Mouse (Mus musculus) heart, postnatal 0 days (tissue): ENCODE results near the gene Rsph10b. TPM values are rescaled to one million over a fixed set of nuclear protein-coding genes. Genes with fewer than 3 reads are reported as not detected.

ENCODE experiments used
- ATAC-seq: fragments of 200-750 bp; cut with Nextera tagmentation; 2 replicates; pipeline ENCODE4 v1.8.0; 2017; ENCODE audit warnings: low read depth, moderate number of reproducible peaks, moderate library complexity; ENCODE audit not compliant: insufficient read depth
- DNase-seq: peaks from one replicate; pipeline ENCODE4 v3.0.0-alpha.2; 2016; ENCODE audit warnings: low spot score
- H3K27ac ChIP-seq: fragments of 300-500 bp; sonication (generic); 2 replicates; pipeline ENCODE4 v1.5.1; 2014; ENCODE audit warnings: low read depth, mild to moderate bottlenecking
- H3K27me3 ChIP-seq: fragments of 300-500 bp; sonication (generic); 2 replicates; pipeline ENCODE4 v1.6.1; 2014; ENCODE audit warnings: low read length, mixed read lengths; ENCODE audit not compliant: control insufficient read depth, insufficient read depth
- H3K36me3 ChIP-seq: fragments of 300-500 bp; sonication (generic); replicated peaks from 2 replicates; pipeline ENCODE4 v1.6.1; 2014; ENCODE audit warnings: low read length, mixed read lengths; ENCODE audit not compliant: control insufficient read depth, insufficient read depth
- H3K4me1 ChIP-seq: fragments of 300-500 bp; sonication (generic); 2 replicates; pipeline ENCODE4 v1.6.1; 2014; ENCODE audit warnings: antibody characterized with exemption; ENCODE audit not compliant: control insufficient read depth, insufficient read depth
- H3K4me2 ChIP-seq: fragments of 300-500 bp; sonication (generic); 2 replicates; pipeline ENCODE4 v1.6.1; 2014; ENCODE audit warnings: low read depth, mild to moderate bottlenecking, low read length, moderate library complexity
- H3K4me3 ChIP-seq: fragments of 300-500 bp; sonication (generic); 2 replicates; pipeline ENCODE4 v1.5.1; 2014; ENCODE audit warnings: low read depth, low read length
- H3K9ac ChIP-seq: fragments of 300-500 bp; sonication (generic); replicated peaks from 2 replicates; pipeline ENCODE4 v1.6.1; 2014; ENCODE audit warnings: low read depth, low read length, mixed read lengths
- H3K9me3 ChIP-seq: fragments of 300-500 bp; sonication (generic); replicated peaks from 2 replicates; pipeline ENCODE4 v1.6.1; 2016; ENCODE audit warnings: low read length; ENCODE audit not compliant: control insufficient read depth
- CTCF ChIP-seq: IDR thresholded peaks from 2 replicates; pipeline ENCODE4 v1.5.1; 2016; ENCODE audit warnings: antibody characterized with exemption, control low read depth, low read depth
- EP300 ChIP-seq: IDR thresholded peaks from 2 replicates; pipeline ENCODE4 v1.6.1; 2016; ENCODE audit warnings: antibody characterized with exemption, low read depth
- WGBS: fragments of 180-500 bp; shearing (Covaris S2); extraction: QIAGEN DNeasy Blood & Tissue Kit; methylation state at CpG from one replicate; pipeline ENCODE4 v1.1.7; 2014; 5-methylcytosine and 5-hydroxymethylcytosine counted together
- polyA plus RNA-seq: library from polyadenylated mRNA; unstranded; fragments of >200 nt; fragmentation: Nextera tagmentation; extraction: Ambion mirVana; gene quantifications from 2 replicates; pipeline ENCODE4 v1.2.1, GENCODE M21; 2015
- total RNA-seq: library from RNA; depleted of rRNA; stranded (reverse); fragments of >200 nt; gene quantifications from 2 replicates; pipeline ENCODE4 v1.2.3, GENCODE M21; 2014; ENCODE audit warnings: low replicate concordance

The Rsph10b gene
- total and polyA plus RNA-seq, 2 experiments from 2014 or later: 0.72 to 1.2 TPM

GRCm38 (mm10) chr5:143959551-143959950 lies 26.7 kb downstream of the Rsph10b start:
- no peak overlapping the region for H3K4me3 ChIP-seq
- 86% methylated on average over 11 of the region's 11 CpGs for WGBS
- no peak overlapping the region for H3K4me2 ChIP-seq
- no peaks in the 10 kb centered on the region for H3K4me1 ChIP-seq
- H3K9me3 ChIP-seq: peaks cover 7% of the 10 kb centered on the region; the same call in 1 of the 2 replicates
- no peaks in the 10 kb centered on the region for H3K36me3 ChIP-seq
- H3K9ac ChIP-seq: no peak overlapping the region
- TF ChIP-seq CTCF: no peak
- TF ChIP-seq EP300: no peak
- no peak overlapping the region for H3K27ac ChIP-seq
- no peak for ATAC-seq
- no peak for DNase-seq
- H3K27me3 ChIP-seq: no peaks in the 10 kb centered on the region

GRCm38 (mm10) chr5:143961176-143961575 lies 28.3 kb downstream of the Rsph10b start:
- H3K9me3 ChIP-seq: no peaks in the 10 kb centered on the region
- WGBS: 90% methylated on average over 7 of the region's 8 CpGs
- no peak for ATAC-seq
- no peaks in the 10 kb centered on the region for H3K4me1 ChIP-seq
- no peaks in the 10 kb centered on the region for H3K27me3 ChIP-seq
- no peak overlapping the region for H3K27ac ChIP-seq
- H3K9ac ChIP-seq: no peak overlapping the region
- no peaks in the 10 kb centered on the region for H3K36me3 ChIP-seq
- TF ChIP-seq CTCF: no peak
- no peak overlapping the region for H3K4me2 ChIP-seq
- no peak for DNase-seq
- no peak overlapping the region for H3K4me3 ChIP-seq

GRCm38 (mm10) chr5:143965586-143966345 lies 32.9 kb downstream of the Rsph10b start:
- no peak for DNase-seq
- H3K9ac ChIP-seq: no peak overlapping the region
- no peaks in the 10 kb centered on the region for H3K27me3 ChIP-seq
- H3K4me1 ChIP-seq: no peaks in the 10 kb centered on the region
- H3K27ac ChIP-seq: no peak overlapping the region
- no peak for ATAC-seq
- H3K4me3 ChIP-seq: no peak overlapping the region
- no peaks in the 10 kb centered on the region for H3K36me3 ChIP-seq
- WGBS: 66% methylated on average over 12 of the region's 12 CpGs
- no peak for TF ChIP-seq CTCF
- TF ChIP-seq EP300: no peak
- no peaks in the 10 kb centered on the region for H3K9me3 ChIP-seq
- no peak overlapping the region for H3K4me2 ChIP-seq

GRCm38 (mm10) chr5:143966671-143967070 lies 33.8 kb downstream of the Rsph10b start:
- Histone ChIP-seq H3K4me2 (no peak overlapping the region), H3K4me3 (no peak overlapping the region), H3K27me3 (no peaks in the 10 kb centered on the region), H3K36me3 (no peaks in the 10 kb centered on the region), H3K9me3 (no peaks in the 10 kb centered on the region), H3K9ac (no peak overlapping the region), H3K4me1 (no peaks in the 10 kb centered on the region), H3K27ac (no peak overlapping the region)
- no peak for ATAC-seq
- no peak for DNase-seq
- TF ChIP-seq EP300 (no peak), CTCF (no peak)
- 86% methylated on average over 12 of the region's 12 CpGs for WGBS

DNA sequence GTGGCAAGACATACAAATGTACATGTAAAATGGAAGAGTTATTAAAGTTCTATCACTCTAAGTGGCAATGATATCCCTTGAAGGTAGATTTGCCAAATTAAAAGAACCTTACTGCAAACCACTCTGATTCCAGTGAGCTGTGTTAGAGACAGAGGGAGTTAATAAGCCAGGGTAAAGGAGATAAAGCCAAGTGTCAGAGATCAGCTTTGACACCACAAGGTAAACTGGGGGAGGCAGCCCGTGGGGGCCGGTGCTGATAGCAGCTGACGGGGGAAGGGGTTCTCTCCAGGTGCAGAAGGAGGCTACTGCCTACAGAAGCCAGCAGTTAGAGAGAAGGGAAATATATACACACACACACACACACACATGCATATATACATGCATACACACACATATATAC lies 39.8 kb downstream of the Rsph10b start:
- H3K36me3 ChIP-seq: no peaks in the 10 kb centered on the region
- no peak for DNase-seq
- no peak overlapping the region for H3K4me2 ChIP-seq
- H3K27ac ChIP-seq: no peak overlapping the region
- no peak overlapping the region for H3K4me3 ChIP-seq
- H3K9ac ChIP-seq: no peak overlapping the region
- WGBS: 29% methylated on average over 3 of the region's 3 CpGs
- ATAC-seq: no peak
- H3K4me1 ChIP-seq: no peaks in the 10 kb centered on the region
- no peaks in the 10 kb centered on the region for H3K27me3 ChIP-seq
- no peaks in the 10 kb centered on the region for H3K9me3 ChIP-seq
- no peak for TF ChIP-seq CTCF
- no peak for TF ChIP-seq EP300
